Mouse (Mus musculus): ENCODE results near the gene Xrcc3.

Gene Xrcc3

DNA sequence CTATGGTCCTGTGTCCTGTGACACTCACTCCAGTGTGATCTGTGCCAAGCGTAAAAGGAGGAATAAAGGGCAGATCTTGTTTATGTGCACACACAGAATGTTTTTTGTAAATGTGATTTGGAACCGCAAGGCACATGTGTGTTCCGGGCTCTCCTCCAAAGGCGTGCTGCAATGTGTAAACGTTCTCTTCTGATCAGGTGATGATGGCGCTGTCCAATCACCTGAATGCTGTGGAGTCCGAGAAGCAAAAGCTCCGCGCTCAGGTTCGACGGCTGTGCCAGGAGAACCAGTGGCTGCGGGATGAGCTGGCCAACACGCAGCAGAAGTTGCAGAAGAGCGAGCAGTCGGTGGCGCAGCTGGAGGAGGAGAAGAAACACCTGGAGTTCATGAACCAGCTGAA lies 39.5 kb downstream of the Xrcc3 start:
- no peak for DNase-seq (ENCODE audit: low spot score)

DNA sequence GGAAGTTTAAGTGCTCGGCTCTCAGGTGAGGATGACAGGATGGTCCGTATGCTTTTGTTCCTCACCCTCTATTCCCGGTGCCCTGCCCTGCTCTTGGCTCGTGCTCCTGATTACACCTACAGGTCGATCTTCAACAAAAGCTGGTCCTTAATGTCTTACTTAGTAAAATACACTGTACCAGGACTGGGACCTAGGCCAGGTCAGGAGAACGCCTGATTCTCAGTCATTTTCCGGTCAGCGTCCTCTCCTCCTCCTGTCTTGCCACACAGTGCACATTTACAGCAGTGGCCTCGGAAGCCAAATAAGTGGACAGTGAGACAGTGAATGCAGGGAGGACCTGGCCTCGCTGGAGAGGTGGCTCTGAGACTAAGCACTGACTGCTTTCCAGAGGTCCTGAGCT lies 43.0 kb downstream of the Xrcc3 start:
- no peak for DNase-seq (ENCODE audit: low spot score)

DNA sequence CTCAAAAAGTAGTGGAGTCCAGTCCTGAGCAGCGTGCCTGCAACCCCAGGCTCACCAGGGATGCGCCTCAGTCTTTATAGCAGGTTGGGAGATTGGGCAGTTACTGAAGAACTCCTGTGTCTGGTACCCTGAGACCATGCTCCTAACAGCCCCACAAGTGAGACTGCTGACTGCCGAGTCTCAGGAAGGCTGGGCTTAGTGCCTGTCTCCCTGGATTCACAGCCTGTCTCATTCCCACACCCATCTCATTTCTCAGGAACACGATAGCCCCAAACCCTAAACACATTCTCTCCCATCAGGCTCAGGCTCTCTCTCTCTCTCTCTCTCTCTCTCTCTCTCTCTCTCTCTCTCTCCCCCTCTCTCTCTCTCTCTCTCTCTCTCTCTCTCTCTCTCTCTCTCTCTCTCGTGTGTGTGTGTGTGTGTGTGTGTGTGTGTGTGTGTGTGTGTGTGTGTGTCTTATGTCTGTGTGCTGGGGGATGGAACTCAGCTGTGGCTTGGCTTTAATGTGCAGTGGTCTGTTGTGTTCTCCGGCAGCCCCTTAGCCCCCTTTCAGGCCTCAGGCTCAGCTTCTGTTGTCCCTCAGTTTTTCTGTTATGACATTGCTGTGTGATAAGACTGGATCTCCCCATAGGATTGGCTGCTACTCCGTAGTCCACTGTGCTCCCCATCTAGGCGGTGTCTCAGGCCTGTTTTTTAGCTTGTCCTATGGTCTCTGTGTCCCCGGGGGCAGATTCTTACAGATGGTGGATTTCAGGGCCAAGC lies 43.7 kb downstream of the Xrcc3 start:
- no peak for DNase-seq (ENCODE audit: low spot score)

DNA sequence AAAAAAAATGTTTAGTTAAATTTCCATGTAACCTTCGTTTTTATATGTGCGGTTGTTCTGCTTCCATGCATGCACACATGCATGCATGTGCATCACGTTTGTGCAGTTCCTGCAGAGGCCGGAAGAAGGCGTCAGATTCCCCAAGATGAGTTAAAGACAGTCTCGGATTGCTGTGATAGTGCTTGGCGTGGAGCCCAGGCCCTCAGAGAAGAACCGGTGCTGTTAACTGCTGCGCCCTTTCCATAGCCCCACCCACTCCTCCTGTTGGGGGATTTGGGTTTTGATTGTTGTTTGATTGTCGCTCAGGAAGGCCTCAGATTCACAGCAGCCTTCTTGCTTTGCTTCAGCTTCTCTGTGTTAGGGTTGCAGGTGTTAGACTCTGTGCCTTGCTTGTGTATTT lies 44.4 kb downstream of the Xrcc3 start:
- DNase-seq (ENCODE audit: low spot score): peak; percentile 22

DNA sequence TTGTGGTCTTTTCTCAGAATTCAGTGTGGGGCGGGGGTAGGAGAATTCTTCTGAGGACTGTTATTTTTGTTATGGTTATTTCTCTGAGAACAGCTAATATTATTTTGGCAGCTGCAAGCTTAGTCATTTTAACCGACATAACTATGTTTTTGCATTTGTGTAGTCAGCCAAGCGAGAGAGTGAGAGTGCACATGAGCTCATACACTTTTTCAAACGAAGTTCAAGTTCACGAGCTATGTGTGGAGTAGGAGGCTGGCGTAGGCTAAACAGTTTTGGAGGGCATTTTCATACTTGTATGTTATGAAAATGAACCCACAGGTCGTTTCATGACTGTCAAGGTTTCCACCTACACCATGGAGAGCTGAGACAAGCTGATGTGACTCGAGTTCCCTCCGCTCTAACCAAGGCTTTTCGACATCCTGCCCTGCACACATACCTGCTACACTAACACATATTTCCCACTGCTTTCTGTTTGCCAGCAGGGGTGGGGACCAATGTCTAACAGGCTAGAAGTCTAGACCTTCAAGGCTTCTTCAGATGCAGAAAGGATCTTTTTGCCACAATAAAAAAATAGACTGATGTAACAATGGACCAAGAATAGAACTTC lies 45.2 kb downstream of the Xrcc3 start:
- no peak for DNase-seq (ENCODE audit: low spot score)

DNA sequence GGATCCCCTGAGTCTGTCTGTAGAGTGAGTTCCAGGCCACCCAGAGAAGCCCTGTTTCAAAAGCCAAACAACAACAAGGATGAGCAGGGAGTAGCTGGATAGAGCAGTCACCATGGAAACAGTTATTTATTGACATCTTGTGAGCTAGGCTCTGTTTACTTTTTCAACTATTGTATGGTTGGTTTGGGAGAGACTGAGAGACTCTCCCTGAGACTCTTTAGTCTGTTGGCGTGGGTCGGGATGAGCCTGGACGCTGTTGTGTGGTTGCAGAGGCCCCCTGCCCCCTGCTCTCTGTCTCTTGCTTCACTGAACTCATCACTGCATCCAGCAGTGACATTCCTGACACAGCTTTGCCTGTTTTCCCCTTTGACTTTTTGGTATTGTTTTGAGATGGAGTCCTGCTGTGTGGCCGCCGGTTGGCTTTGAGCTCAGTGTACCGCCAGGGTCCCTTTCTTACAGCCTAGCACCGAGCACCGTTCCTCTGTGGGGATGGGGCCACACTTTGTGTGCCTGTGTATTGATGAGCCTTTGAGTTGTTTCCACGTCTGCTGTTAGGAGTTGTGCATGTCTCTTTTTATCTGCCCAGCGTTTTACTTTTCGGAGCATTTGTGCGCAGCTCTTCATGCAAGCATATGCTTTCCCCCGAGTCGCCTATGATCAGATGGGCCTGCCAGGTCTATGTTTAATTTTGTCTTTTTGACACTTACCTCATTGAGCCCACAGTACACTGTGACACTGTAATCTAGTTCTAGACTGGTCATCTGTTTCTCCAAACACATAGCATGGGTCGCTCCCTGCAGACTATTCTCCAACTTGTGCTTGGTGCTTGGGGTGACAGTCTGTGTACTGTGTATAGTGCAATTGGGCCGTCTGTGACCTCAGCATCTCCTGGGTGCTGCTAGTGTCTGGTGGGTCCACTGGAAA lies 47.1 kb downstream of the Xrcc3 start:
- no peak for DNase-seq (ENCODE audit: low spot score)

DNA sequence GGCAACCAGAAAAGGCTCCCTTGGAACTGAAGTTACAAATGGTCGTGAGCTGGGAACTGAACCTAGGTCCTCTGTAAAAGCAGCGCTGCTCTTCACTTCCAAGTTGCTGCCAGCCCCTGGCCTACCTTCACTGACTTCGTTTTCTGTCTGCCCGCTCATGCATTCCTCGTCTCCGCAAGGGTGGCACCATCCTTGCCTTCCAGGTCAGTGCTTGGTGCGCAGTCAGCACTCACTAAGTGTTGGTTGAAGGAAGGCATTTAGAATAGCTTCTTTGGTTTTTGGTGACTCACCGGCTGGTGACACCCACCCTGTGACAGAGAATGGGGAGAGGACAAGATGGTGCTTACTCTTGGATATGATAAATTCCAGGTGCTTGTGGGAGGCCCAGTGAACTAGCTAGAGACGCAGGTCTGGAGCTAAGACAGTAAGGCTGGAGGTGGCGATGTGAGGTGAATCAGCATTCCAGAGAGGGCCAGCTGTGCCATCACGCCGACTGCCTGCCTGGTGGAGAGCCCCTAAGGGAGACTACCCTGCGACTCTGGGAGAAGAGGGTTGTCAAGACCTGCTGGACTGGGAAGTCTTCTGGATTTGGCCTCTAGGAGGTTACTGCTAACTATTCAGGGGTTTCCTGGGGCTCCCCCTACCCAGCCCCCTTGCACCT lies 50.9 kb downstream of the Xrcc3 start:
- no peak for DNase-seq (ENCODE audit: low spot score)

DNA sequence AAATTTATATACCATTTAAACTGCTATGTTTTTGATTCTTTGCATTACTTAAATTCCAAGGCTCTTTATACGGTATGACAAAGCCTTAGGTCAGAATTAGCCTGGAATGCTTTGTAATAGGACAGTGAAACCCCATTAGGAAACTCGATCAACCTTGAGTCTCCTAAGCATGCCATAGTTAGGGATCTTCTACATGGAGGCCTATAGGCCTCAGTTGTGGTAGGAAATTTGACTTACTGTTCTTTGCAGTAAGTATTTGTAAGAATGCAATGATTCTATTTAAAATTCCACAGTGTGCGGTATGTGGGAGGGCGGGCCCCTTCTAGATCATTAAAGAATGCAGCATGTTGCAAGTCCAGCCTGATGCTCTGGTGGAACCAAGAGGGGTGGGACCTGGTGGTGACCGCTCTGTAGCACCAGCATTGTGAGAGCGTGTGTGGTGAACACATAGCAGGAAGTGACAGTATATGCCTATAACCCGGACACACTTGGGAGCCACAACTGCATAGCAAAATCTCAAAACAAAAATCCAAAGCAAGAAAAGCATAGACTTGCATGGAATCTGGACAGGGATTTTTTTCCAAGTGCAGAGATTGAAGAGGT lies 53.3 kb downstream of the Xrcc3 start:
- no peak for DNase-seq (ENCODE audit: low spot score)

DNA sequence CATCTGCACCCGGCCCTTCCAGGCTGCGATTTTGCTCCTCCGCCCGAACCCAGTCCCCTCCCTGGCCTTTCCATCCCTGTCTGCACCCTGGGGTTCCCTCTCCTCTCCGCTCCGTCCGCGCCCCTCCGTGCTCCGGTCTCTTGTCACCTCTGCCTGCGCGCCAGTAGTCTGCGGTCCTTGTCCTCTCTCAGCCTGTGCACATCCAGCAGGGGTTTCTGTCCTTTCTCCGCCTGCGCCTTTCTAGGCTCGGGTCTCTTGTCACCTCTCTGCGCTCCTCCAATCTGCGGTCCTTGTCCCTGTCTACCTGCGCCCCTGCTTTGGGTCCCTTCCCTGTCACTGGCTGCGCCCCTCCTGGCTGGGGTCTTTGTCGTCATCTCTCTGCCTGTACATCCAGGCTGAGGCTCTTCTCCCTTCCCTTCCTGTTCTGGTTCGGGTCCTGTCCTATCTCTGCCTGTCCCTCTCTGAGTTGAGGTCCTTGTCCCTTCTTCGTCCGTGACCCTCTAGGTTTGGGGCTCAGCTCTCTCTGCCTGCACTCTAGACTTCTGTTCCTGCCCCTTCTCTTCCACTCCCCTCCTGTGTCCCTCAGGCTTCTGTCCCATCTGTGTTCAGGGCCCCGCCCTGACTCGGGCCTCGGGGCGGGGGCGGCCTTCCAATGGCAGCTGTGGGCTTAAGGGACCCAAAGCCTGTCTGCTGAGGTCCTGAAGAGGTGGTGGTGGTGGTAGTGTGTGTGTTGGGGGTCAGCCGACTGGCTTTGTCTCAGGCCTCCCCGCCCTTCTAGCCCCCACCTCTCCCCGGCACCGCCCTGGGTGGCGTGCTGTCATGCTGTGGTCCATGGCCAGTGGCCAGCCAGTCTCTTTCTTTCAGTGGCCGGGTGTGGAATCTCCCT lies 54.3 kb downstream of the Xrcc3 start:
- no peak for DNase-seq (ENCODE audit: low spot score)

DNA sequence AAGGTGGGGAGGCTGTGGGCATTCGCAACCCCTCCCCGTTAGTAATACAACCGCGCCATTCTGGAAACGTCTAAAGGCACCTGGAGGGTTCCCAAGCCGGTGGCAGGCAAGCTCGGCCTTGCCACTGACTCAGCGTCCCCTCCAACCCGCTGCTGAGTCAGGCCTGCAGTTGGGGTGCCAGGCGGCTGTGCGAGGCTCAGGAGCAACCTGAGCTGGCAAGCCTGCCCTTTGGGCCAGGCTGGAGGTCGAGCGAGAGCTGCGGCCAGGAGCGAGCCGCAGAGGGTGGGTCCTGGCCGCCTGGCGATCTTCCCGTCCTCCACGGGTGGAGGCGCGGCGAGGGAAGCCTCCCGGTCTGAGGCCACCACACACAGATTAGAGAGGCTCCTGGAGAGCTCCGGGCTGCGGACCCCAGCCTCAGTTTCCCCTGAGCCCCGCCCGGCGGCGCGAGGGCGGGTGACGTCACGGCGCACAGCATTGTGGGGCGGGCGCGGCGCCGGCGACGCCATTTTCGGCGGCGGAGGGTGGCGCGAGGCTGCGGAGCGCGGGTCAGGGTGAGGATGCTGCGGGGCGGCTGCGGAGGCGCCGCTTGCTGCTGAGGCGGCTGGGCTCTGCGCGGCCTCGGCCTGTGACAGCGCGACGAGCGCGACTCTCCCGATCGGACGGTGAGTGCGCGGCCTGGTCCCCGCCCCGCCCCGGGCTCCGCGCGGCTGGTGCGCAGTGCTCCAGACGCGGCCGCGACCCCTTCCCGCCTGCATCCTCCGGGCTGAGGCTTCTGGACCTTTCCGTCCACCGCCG lies 55.1 kb downstream of the Xrcc3 start, which contains the start of gene Klc1:
Gene Klc1, plus strand, starts transcription at position 469 of the 795 bp plus-strand sequence.
- peak; percentile 70 for DNase-seq (ENCODE audit: low spot score)

DNA sequence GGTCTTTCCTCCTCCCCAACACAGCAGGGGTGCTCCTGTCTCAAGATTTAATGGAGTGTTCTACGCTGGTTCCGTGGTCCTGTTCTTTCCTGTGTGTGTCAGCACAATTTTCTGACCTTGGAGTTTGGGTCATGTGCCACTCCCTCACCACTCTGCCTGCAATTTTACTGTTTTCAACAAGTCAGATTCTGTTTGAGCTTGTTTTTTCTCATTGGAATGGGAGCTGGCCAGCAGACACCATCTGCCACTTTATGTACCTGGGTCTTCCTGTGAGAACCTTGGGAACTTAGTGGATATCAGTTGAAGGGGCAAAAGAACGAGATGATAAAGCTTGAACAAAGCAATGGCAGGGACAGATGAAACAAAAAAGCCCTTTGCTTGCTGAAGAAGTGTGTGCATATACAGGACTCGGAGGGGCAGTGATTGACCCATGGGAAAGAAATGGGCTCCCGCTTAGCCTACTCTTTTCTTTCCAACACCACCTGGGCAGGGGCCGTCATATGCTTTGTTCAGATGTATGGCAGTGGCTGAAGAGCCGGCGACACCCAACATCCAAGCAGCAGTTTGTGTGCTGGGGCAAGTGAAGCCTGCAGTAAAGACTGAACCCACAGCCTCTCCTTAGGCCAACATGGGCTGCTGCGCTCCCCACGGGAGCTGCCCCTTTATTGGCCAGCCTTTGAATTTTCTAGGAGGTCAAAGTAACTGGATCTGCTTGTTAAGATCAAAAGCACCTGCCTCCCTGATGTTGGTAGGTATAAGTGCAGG lies 55.9 kb downstream of the Xrcc3 start:
- no peak for DNase-seq (ENCODE audit: low spot score)

DNA sequence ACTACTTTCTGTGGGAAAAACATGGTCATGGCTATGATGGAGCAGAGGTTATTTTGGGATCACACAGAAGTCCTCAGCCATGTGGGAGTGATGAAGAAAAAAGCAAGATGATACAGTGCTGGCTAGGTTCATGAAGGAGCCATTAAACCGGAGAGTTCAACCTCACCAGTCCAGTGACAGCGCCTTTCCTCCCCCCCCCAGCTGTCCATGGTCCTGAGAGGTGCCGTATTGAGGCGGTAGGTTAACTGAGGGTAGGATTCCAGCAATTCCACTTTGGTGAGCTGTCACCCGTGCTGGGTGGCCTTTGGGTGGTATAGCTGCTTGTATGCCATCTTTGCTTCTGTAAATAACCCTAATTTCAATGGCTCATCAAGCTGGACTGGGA lies 57.0 kb downstream of the Xrcc3 start:
- no peak for DNase-seq (ENCODE audit: low spot score)

DNA sequence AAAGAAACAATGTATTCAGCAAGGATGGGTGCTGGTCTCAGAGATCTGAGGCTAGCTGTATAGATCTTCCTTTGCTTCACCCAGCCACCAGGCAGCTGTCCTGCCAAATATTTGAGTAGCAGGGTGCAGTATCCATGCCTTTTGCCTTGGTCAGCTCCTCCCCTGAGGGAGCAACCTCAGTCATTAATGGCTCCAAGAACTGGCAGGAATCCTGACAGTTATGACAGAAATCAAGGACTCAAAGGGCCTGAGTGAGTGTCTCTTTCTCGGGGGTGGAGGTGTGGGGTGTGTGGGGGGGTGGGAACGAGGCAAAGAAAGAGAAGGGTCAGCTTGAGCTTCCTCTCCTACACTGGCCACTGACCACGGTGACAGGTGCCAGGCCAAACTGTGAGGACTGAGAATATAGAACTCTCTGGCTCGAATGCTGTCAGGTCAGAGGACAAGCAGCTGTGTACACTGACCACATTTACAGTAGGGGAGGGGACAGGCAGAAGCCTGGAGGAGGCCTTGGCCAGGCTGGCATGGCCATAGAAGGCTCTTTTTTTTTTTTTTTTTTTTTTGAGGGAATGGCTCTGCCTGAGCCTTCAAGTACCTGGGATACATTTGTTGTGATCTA lies 57.5 kb downstream of the Xrcc3 start:
- no peak for DNase-seq (ENCODE audit: low spot score)

DNA sequence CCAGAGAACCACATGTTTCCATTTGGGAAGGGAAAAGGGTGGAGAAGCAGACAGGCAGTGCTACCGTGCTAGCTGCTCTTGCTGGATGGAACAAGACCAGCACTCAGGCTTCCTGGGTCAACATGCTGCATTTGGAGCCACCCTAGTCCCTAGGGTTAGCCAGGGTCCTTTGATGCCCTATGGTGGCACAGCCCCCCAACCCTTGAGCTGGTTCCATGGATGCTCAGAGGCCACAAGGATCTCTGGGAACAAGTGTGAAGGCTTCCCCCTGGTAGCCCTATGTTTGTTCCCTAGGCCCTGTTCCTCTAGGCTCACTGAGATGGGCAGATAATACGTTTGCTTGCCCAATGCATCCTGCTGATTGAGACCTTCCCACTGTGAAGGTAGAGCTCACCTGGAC lies 58.4 kb downstream of the Xrcc3 start:
- no peak for DNase-seq (ENCODE audit: low spot score)

DNA sequence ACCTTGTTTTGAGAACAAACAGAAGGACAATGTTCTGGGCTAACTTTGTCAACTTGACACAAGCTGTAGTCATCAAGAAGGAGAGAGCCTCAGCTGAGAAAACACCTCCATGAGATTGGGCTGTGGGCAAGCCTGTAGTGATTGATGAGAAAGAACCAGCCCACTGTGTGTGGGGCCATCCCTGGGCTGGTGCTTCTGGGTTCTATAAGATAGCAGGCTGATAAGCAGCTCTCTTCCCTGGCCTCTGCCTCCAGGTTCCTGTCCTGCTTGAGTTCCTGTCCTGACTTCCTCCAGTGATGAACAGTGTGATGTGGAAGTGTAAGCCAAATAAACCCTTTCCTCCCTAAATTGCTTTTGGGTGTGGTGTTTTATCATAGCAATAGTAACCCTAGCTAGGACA lies 59.0 kb downstream of the Xrcc3 start:
- no peak for DNase-seq (ENCODE audit: low spot score)

DNA sequence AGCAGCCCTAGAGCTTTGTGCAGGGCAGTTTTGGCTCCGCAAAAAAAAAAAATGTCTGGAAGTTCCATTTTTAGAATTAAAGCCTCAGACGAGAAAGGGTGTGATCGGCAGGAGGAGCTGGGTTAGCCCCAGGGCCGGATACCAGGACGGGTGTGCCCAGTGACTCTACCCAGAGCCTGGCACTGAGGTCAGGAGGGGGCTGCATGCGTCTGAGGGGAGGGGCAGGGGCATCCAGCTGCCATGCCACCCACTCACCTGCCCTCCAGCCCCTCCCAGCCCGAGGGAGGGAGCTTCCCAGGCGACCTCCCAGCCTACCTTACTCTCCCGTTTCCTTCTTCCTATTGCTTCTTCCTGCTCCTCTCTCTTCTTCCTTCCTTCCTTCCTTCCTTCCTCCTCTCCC lies 60.3 kb downstream of the Xrcc3 start:
- no peak for DNase-seq (ENCODE audit: low spot score)
